Mouse (Mus musculus) embryonic facial prominence, embryonic 14.5 days (tissue): ENCODE measurements around the gene Itfg1. TPM values are rescaled to one million over a fixed set of nuclear protein-coding genes. Genes with fewer than 3 reads are reported as not detected.

Experiments
- ATAC-seq: fragments of 200-750 bp; cut with Nextera tagmentation; 2 replicates; pipeline ENCODE4 v1.8.0; 2017; ENCODE audit warnings: low read depth, moderate number of reproducible peaks, moderate TSS enrichment
- DNase-seq: peaks from one replicate; pipeline ENCODE4 v3.0.0-alpha.2; 2015; ENCODE audit warnings: low spot score
- H3K27ac ChIP-seq: fragments of 300-500 bp; sonication (generic); replicated peaks from 2 replicates; pipeline ENCODE4 v1.5.1; 2014; ENCODE audit warnings: low read depth, mild to moderate bottlenecking, low read length, moderate library complexity
- H3K27me3 ChIP-seq: fragments of 300-500 bp; sonication (generic); replicated peaks from 2 replicates; pipeline ENCODE4 v1.6.1; 2014; ENCODE audit warnings: low read length; ENCODE audit not compliant: control insufficient read depth, insufficient read depth
- H3K36me3 ChIP-seq: fragments of 300-500 bp; sonication (generic); 2 replicates; pipeline ENCODE4 v1.6.1; 2014; ENCODE audit warnings: low read length, mixed read lengths; ENCODE audit not compliant: control insufficient read depth, insufficient read depth
- H3K4me1 ChIP-seq: fragments of 300-500 bp; sonication (generic); 2 replicates; pipeline ENCODE4 v1.6.1; 2014; ENCODE audit warnings: antibody characterized with exemption, low read length; ENCODE audit not compliant: control insufficient read depth, insufficient read depth
- H3K4me2 ChIP-seq: fragments of 300-500 bp; sonication (generic); 2 replicates; pipeline ENCODE4 v1.6.1; 2014; ENCODE audit warnings: low read depth, mild to moderate bottlenecking, low read length, moderate library complexity, mixed read lengths
- H3K4me3 ChIP-seq: fragments of 300-500 bp; sonication (generic); 2 replicates; pipeline ENCODE4 v1.5.1; 2014; ENCODE audit warnings: low read depth, mild to moderate bottlenecking, low read length
- H3K9ac ChIP-seq: fragments of 300-500 bp; sonication (generic); 2 replicates; pipeline ENCODE4 v1.6.1; 2014; ENCODE audit warnings: low read depth, mild to moderate bottlenecking, low read length, moderate library complexity, mixed read lengths
- H3K9me3 ChIP-seq: fragments of 300-500 bp; sonication (generic); 2 replicates; pipeline ENCODE4 v1.6.1; 2016; ENCODE audit warnings: low read length; ENCODE audit not compliant: control insufficient read depth
- WGBS: fragments of 180-500 bp; shearing (Covaris S2); extraction: QIAGEN DNeasy Blood & Tissue Kit; methylation state at CpG from one replicate; pipeline ENCODE4 v1.1.7; 2014; 5-methylcytosine and 5-hydroxymethylcytosine counted together
- microRNA-seq: library from miRNA; unstranded; fragments of <30 nt; microRNA quantifications from one replicate; pipeline ENCODE4, GENCODE M21; 2016; ENCODE audit warnings: borderline number of aligned reads
- polyA plus RNA-seq: library from polyadenylated mRNA; unstranded; fragments of >200 nt; fragmentation: Nextera tagmentation; extraction: Ambion mirVana; gene quantifications from 2 replicates; pipeline ENCODE4 v1.2.1, GENCODE M21; 2014

Itfg1 gene
- polyA plus RNA-seq, 1 experiment from 2014 or later: 86.6 TPM

- H3K27ac ChIP-seq: no peak overlapping the region
- 71% methylated on average over 2 of the region's 2 CpGs for WGBS
- H3K36me3 ChIP-seq: no peaks in the 10 kb centered on the region
- no peak for DNase-seq
- no peak for ATAC-seq
- H3K9ac ChIP-seq: no peak overlapping the region
- H3K9me3 ChIP-seq: no peaks in the 10 kb centered on the region
- no peaks in the 10 kb centered on the region for H3K4me1 ChIP-seq
- no peak overlapping the region for H3K4me3 ChIP-seq
- peaks cover 2% of the 10 kb centered on the region; the same call in 1 of the 2 replicates for H3K27me3 ChIP-seq
- H3K4me2 ChIP-seq: no peak overlapping the region
Observed at GRCm38 (mm10) chr8:85706988-85707387, 133.7 kb downstream of the Itfg1 start.

- ATAC-seq: peak; percentile 92
- no peaks in the 10 kb centered on the region for H3K9me3 ChIP-seq
- H3K36me3 ChIP-seq: no peaks in the 10 kb centered on the region
- peak within 1 kb of the TSS; percentile 91 for H3K4me2 ChIP-seq
- 11% methylated on average over 21 of the region's 65 CpGs for WGBS
- peak within 1 kb of the TSS; percentile 81 for H3K9ac ChIP-seq
- peak; percentile 92 for DNase-seq
- H3K27me3 ChIP-seq: peaks cover 3% of the 10 kb centered on the region; the same call in 1 of the 2 replicates
- peak within 1 kb of the TSS; percentile 76 for H3K4me3 ChIP-seq
- 0 out of 2 replicates have a peak, but pooled peaks cover 3% of the 10 kb centered on the region for H3K4me1 ChIP-seq
- H3K27ac ChIP-seq: peak within 1 kb of the TSS; percentile 90
Observed at GRCm38 (mm10) chr8:85700751-85701351, 139.9 kb downstream of the Itfg1 start, which contains the start of gene Neto2. Gene Neto2, minus strand, starts transcription at chr8:85700924.

- H3K4me2 ChIP-seq: peak overlapping the region; percentile 91
- peak; percentile 98 for ATAC-seq
- peak overlapping the region; percentile 81 for H3K9ac ChIP-seq
- peak; percentile 86 for DNase-seq
- WGBS: under 1% methylated on average over 31 of the region's 84 CpGs
- peak overlapping the region; percentile 90 for H3K27ac ChIP-seq
- H3K27me3 ChIP-seq: peaks cover 3% of the 10 kb centered on the region; the same call in 1 of the 2 replicates
- no peaks in the 10 kb centered on the region for H3K9me3 ChIP-seq
- no peaks in the 10 kb centered on the region for H3K36me3 ChIP-seq
- 0 out of 2 replicates have a peak, but pooled peaks cover 3% of the 10 kb centered on the region for H3K4me1 ChIP-seq
- H3K4me3 ChIP-seq: peak overlapping the region; percentile 76
Observed at GRCm38 (mm10) chr8:85700101-85700750, 140.5 kb downstream of the Itfg1 start.

GRCm38 (mm10) chr8:85699051-85699450 is 141.7 kb downstream of the Itfg1 start:
- H3K9ac ChIP-seq: no peak overlapping the region
- WGBS: under 1% methylated on average over 6 of the region's 6 CpGs
- no peak overlapping the region for H3K27ac ChIP-seq
- H3K4me2 ChIP-seq: peak overlapping the region; percentile 39
- peaks cover 3% of the 10 kb centered on the region; the same call in 1 of the 2 replicates for H3K27me3 ChIP-seq
- H3K36me3 ChIP-seq: no peaks in the 10 kb centered on the region
- no peaks in the 10 kb centered on the region for H3K9me3 ChIP-seq
- no peak overlapping the region for H3K4me3 ChIP-seq
- DNase-seq (peak; percentile 88), ATAC-seq (0 out of 2 replicates have a peak, but pooled peaks have one; percentile 46)
- H3K4me1 ChIP-seq: 0 out of 2 replicates have a peak, but pooled peaks cover 3% of the 10 kb centered on the region

Small RNA genes lying within 50 kb of the gene (microRNA-seq; reads per million reads assigned to microRNA genes)
- not detected for gene Mir8109

Other genes with a start within 250 kb of the Itfg1 start
- gene Neto2, start 140.0 kb downstream of the Itfg1 start, polyA plus RNA-seq: 12.5 and 13.9 TPM in 2 replicates
- 52.4 and 59.7 TPM in 2 replicates for gene Phkb, start within 50 bp of the Itfg1 start, polyA plus RNA-seq